Mouse (Mus musculus) c-Kit-positive CD71-positive TER-119-positive erythroid progenitor cells, embryonic 14.5 days (primary cell): Measurements from ENCODE around the gene Ciapin1.
A peak's percentile ranks its signal among the peaks of the same experiment; 100 is the strongest.
"Not testable (repeated sequence)": the region's sequence is repeated elsewhere in the genome, so short reads cannot be mapped to it uniquely, and the experiment has no call there.

Experiments used
- DNase-seq: peaks from one replicate; pipeline ENCODE4 v3.0.0-alpha.2; 2013; ENCODE audit warnings: low spot score

The Ciapin1 gene

GRCm38 (mm10) chr8:94857011-94857345, 18.8 kb upstream of the Ciapin1 start:
- no peak for DNase-seq

GRCm38 (mm10) chr8:94854761-94855160, 16.6 kb upstream of the Ciapin1 start:
- not testable (repeated sequence) for DNase-seq

DNA sequence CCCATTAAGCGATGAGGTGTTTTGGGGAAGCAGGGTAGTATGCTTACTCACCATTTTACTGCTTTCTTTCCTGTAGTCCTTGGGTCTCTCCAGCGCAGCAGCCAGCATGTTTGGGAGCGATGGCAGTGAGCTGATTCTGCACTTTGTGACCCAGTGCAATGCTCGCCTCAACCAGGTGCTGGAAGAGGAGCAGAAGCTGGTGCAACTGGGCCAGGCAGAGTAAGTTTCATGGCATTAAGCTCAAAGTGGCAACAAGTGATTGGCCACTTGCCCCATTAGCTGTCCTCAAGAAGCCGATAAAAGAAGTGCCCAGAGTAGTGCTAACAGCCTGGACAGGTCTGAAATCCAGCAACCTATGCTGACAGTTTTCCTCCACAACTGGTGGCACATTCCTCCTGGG, 11.9 kb upstream of the Ciapin1 start:
- DNase-seq: no peak

- no peak for DNase-seq
Observed at GRCm38 (mm10) chr8:94841183-94841582, 3.0 kb upstream of the Ciapin1 start.

GRCm38 (mm10) chr8:94838600-94838999, 442 bp upstream of the Ciapin1 start:
- peak; percentile 67 for DNase-seq

DNA sequence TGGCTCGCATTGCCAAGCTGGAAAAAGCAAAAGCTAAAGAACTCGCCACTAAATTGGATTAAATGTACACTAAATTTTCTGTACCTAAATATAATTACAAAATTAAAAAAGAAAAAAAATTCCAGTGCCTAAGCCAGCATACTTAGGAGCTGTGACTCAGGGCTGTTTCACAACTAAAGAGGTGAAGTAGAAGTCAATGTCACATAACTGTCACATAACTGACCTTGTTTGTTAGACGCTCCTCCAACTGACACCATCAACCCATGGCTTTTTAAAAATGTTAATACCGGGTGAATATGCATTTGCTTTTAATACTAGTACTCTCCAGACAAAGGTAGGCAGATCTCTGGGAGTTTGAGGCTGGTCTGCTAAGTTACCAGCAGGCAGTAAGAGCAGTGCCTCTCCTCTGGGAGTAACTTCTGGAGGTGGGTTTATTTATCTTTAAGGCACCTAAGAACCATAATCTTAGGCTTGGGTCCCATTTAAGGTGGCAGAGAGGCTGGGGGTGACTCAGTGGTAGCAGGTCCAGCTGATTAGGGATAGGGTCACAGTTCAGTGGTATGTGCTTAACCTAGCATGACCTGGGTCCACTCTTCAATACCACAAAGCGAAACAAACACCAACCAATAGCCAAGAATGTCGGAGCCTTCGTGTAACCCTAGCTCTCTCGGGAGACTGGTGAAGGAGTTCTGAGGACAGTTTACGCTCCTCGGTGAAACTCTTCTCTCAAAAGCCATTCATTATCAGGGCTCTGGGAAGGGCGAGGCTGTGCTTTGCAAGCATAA, 1.5 kb downstream of the Ciapin1 start:
- DNase-seq: no peak

- DNase-seq: not testable (repeated sequence)
Observed at GRCm38 (mm10) chr8:94835751-94836150, 2.4 kb downstream of the Ciapin1 start.

- not testable (repeated sequence) for DNase-seq
Observed at GRCm38 (mm10) chr8:94833901-94834405, 4.2 kb downstream of the Ciapin1 start.

- no peak for DNase-seq
Observed at GRCm38 (mm10) chr8:94828284-94828683, 9.9 kb downstream of the Ciapin1 start.

GRCm38 (mm10) chr8:94826210-94826609, 11.9 kb downstream of the Ciapin1 start:
- DNase-seq: no peak

- DNase-seq: no peak
Observed at GRCm38 (mm10) chr8:94825170-94825569, 13.0 kb downstream of the Ciapin1 start.

GRCm38 (mm10) chr8:94822637-94823560, 15.3 kb downstream of the Ciapin1 start:
- peak; percentile 68 for DNase-seq

- no peak for DNase-seq
Observed at GRCm38 (mm10) chr8:94821381-94821780, 16.8 kb downstream of the Ciapin1 start.

DNA sequence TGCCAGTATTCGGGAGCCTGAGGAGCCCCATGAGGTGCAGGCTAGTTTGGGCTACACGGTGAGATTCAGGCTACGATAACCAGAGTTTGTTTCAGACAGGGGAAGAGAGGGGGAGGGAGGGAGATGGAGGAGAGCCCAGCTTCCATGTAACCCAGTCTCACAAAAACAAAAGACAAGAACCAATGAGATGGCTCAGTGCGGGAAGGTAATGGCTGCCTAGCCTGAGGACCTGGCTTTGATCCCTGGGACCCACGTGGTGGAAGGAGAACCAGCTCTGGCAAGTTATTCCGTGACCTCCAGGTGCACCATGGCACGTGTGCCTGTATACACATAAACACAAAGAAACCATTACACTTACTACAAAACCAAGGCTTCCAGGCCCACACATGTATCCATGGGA, 17.6 kb downstream of the Ciapin1 start:
- no peak for DNase-seq

DNA sequence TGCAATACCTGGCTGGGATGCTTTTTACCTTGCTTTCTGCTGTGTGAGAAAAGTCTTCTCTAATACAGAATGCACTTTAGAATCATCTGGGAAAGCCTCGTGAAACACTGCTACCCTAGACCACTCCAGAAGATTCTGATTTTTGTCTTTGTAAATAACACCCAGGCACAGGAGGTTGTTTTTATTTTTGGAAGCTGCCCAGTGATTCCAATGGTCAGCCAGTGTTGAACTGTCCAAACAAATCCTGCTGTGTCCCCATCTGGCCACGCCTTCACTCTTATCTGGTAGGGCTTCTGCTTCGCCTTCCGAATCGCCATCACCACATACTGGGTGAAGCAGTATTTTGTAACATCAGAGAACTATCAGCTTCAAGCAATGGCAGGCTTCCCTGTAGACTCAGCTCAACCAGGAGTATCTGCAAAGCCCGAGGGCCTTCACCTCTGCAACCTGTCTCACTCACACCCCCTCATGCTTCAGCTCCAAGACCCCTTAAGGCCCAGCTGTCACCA, 18.4 kb downstream of the Ciapin1 start:
- no peak for DNase-seq

DNA sequence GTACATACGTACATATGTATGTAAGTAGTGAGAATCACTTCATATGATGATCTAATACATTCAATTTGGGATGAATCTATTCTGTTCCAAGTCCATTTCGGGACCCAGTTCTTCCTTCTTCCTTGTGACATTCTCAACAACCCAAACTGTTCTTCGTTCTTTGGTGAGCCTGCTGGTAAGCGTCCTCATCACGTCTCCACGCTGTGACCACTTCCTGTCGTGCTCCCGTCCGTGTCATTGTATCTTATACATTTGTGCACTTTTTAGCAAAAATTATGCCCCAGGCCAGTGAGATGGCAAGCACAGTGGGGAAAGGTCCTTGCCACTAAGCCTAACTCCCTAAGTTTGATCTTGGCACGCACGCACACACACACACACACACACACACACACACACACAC, 20.2 kb downstream of the Ciapin1 start:
- no peak for DNase-seq

DNA sequence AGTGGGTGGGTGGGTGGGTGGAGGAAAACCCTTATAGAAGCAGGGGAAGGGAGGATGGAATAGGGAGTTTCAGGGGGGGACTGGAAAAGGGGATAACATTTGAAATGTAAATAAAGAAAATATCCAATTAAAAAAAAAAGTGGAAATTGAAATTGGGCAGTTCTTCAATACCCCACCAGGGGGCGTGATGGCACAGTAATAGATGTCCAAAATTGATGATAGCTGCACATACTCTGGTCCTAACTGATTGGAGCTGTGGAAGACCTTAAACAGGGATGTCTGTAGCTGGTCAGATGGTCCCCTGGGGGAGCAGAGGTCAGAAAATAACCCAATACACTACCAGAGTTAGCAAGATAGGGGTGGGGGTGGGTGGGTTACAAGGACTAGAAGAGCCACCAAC, 23.6 kb downstream of the Ciapin1 start:
- peak; percentile 42 for DNase-seq

DNA sequence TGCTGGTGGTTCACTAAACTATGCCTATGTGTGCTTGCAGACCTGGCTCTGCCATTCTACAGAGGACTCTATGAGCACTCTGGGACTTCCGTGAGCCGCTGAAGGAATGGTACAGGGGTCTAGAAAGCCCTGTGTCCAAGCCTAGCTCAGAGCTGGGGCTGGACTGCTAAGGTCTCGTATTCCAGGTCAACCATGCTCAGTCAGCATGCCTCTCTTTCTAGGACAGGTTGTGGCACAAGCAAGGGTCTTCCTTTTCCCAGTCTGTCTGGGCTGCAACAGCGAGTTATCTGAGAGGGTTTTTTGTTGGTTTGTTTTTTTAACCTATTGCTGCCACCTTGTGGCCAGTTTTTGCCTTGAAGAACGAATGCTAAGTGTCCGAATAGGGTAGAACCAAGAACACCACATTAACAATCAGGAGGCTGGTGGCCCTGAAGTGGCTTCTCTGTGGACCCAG, 25.5 kb downstream of the Ciapin1 start:
- DNase-seq: peak; percentile 88

DNA sequence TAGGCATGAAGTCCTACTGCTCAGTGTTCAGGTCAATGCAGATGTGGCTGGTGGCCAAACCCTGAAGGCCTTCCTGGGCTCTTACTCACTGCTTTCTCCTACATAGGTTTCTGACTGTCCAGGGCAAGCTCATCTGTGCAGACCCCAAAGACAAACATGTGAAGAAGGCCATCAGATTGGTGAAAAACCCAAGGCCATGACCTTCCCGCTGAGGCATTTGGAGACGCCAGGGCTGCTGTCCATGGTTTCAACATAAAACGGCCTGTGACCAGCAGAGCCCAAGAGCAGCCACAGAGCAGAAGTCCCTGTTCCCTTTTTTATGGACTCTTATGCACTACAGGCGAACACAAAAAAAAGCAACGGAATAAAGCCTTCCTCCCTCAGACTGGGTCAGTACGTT, 26.5 kb downstream of the Ciapin1 start:
- no peak for DNase-seq

DNA sequence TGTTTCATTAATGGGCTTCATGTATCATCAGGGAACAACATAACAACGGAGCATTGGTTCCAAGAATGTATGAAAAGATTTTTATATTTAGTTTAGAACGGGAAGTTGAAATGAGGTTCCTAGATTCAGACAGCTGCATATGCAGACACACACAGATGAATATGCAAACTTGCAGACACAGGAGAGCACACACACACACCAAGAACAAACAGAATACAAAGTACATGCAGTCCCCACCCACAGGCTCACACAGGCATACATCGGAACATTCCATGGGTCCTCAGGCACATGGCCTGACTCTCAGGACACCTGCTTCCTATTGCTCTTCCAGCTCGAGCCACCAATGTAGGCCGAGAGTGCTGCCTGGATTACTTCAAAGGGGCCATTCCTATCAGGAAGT, 27.3 kb downstream of the Ciapin1 start:
- no peak for DNase-seq

DNA sequence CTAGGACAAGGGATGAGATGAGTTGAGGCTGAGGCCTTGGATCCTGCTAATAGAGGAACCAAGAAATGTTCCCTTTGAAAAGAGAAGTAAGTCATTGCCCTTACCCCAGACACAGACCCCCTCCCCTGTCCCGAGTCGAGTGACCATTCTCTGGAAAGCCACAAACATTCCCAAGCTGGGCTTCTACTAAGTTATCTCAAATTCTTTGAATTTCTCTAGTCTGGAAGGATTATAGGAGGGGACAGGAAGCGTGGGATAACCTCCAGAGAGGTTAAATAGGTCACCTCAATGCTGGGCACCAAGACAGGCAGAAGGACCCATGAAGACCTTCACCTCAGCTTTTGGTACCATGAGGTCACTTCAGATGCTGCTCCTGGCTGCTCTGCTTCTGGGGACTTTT, 28.0 kb downstream of the Ciapin1 start, which contains the start of gene Ccl17:
Gene Ccl17, plus strand, starts transcription at position 301 of the 400 bp plus-strand sequence.
- DNase-seq: no peak

DNA sequence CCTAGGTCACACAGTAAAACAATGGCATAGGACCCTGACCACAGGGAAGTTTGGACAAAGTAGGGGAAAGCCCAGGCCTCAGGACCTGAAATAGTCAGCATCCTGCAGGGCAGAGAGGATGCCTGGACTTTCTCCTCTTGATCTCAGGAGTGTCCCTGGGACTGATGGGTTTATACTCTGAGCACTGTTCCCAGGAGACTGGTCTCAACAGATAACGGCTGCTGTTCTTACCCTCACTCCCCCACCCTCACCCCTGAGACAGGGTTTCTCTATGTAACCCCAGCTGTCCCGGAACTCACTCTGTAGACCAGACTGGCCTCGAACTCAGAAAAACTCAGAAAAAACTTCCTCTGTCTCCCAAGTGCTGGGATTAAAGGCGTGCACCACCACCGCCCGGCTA, 29.8 kb downstream of the Ciapin1 start:
- DNase-seq: no peak

GRCm38 (mm10) chr8:94807506-94807905, 30.7 kb downstream of the Ciapin1 start:
- DNase-seq: no peak
